In the genomic region with DNA sequence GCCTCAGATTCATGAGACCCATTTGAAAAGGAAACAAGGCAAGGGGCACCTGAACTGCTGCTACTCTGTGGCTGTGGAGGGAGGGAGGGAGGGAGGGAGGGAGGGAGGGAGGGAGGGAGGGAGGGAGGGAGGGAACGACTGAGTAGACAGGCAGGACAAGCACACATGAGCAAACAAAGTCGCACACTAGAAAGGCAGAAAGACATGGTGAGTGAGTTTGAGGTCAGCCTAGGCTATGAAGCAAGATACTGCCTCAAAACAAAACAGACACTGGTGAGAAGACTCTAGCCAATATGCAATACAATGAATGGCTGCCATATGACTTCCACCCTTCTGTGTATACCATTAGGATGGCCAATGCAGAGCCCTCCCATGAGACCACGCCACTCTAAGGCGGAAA, we compare ENCODE assay signal across 21 mouse cellular contexts. TPM values are rescaled to one million over a fixed set of nuclear protein-coding genes. Genes with fewer than 3 reads are reported as not detected.
A peak's percentile ranks its signal among the peaks of the same experiment; 100 is the strongest.
DNase-seq lines count a peak whose midpoint lies in the region; ATAC-seq and TF ChIP-seq lines count a peak whose summit lies in the region.
"Had no signal": no experiment of that assay in that cellular context is flagged by ENCODE, and none has a peak within 500 bp of the region (broad histone marks: within the 10 kb centered on the region; RNA-seq: fewer than 3 reads in every experiment).

No protein-coding gene starts in this region.

- no peaks in the 10 kb centered on the region for H3K36me3 ChIP-seq in heart, embryonic 13.5 days
- H3K36me3 ChIP-seq in kidney, postnatal 0 days (ENCODE audit: insufficient read depth, low read length): no peaks in the 10 kb centered on the region
- no peaks in the 10 kb centered on the region for H3K36me3 ChIP-seq in midbrain, embryonic 13.5 days
- H3K36me3 ChIP-seq in midbrain, postnatal 0 days (ENCODE audit: insufficient read depth, low read length): no peaks in the 10 kb centered on the region
- H3K36me3 ChIP-seq: embryonic facial prominence, embryonic 12.5 days; forebrain, embryonic 15.5 days; hindbrain, embryonic 12.5 days had no signal

- no peak overlapping the region for H3K4me3 ChIP-seq in heart, embryonic 13.5 days
- no peak overlapping the region for H3K4me3 ChIP-seq in kidney, postnatal 0 days (replicated peaks; ENCODE audit: low read depth, low read length)
- H3K4me3 ChIP-seq in midbrain, embryonic 13.5 days (replicated peaks): no peak overlapping the region
- no peak overlapping the region for H3K4me3 ChIP-seq in midbrain, postnatal 0 days (ENCODE audit: low read depth, low read length)
- H3K4me3 ChIP-seq: embryonic facial prominence, embryonic 12.5 days; forebrain, embryonic 15.5 days; hindbrain, embryonic 12.5 days had no signal

- ATAC-seq in heart, embryonic 13.5 days (ENCODE audit: extremely low read depth, insufficient number of reproducible peaks, low FRiP score, low TSS enrichment): no peak
- no peak for ATAC-seq in kidney, postnatal 0 days (replicated peaks; ENCODE audit: low FRiP score, low read depth)
- ATAC-seq in midbrain, embryonic 13.5 days: 0 out of 2 replicates have a peak, but pooled peaks have one; percentile 15
- ATAC-seq in midbrain, postnatal 0 days (ENCODE audit: low FRiP score): no peak
- ATAC-seq: activated CD4-positive, CD25-positive, alpha-beta regulatory T cell, adult 4 months; CD4-positive, CD25-positive, alpha-beta regulatory T cell, adult 4 months; forebrain, embryonic 15.5 days had no signal

- H3K9ac ChIP-seq in heart, embryonic 13.5 days: no peak overlapping the region
- H3K9ac ChIP-seq in kidney, postnatal 0 days (ENCODE audit: low read depth, low read length): no peak overlapping the region
- no peak overlapping the region for H3K9ac ChIP-seq in midbrain, embryonic 13.5 days (replicated peaks)
- no peak overlapping the region for H3K9ac ChIP-seq in midbrain, postnatal 0 days (replicated peaks; ENCODE audit: low read length, poor library complexity, severe bottlenecking)
- H3K9ac ChIP-seq: embryonic facial prominence, embryonic 12.5 days; forebrain, embryonic 15.5 days; hindbrain, embryonic 12.5 days had no signal

- 0 out of 2 replicates have a peak overlapping the region, but pooled peaks have one; percentile 8 for H3K27ac ChIP-seq in heart, embryonic 13.5 days (replicated peaks)
- no peak overlapping the region for H3K27ac ChIP-seq in kidney, postnatal 0 days
- H3K27ac ChIP-seq in midbrain, embryonic 13.5 days: peak overlapping the region; percentile 32; the same call in 1 of the 2 replicates
- H3K27ac ChIP-seq in midbrain, postnatal 0 days (ENCODE audit: low read depth, low read length): no peak overlapping the region
- H3K27ac ChIP-seq: embryonic facial prominence, embryonic 12.5 days; forebrain, embryonic 15.5 days; hindbrain, embryonic 12.5 days had no signal

- no peaks in the 10 kb centered on the region for H3K9me3 ChIP-seq in heart, embryonic 13.5 days
- H3K9me3 ChIP-seq in kidney, postnatal 0 days (replicated peaks; ENCODE audit: low read length): no peaks in the 10 kb centered on the region
- no peaks in the 10 kb centered on the region for H3K9me3 ChIP-seq in midbrain, embryonic 13.5 days
- H3K9me3 ChIP-seq in midbrain, postnatal 0 days (ENCODE audit: low read length): no peaks in the 10 kb centered on the region
- H3K9me3 ChIP-seq: embryonic facial prominence, embryonic 12.5 days; forebrain, embryonic 15.5 days; G1E; hindbrain, embryonic 12.5 days had no signal

- no peaks in the 10 kb centered on the region for H3K27me3 ChIP-seq in heart, embryonic 13.5 days (replicated peaks)
- no peaks in the 10 kb centered on the region for H3K27me3 ChIP-seq in kidney, postnatal 0 days (ENCODE audit: insufficient read depth, low read length)
- no peaks in the 10 kb centered on the region for H3K27me3 ChIP-seq in midbrain, embryonic 13.5 days
- no peaks in the 10 kb centered on the region for H3K27me3 ChIP-seq in midbrain, postnatal 0 days (ENCODE audit: insufficient read depth, low read length)
- H3K27me3 ChIP-seq: embryonic facial prominence, embryonic 12.5 days; forebrain, embryonic 15.5 days; hindbrain, embryonic 12.5 days had no signal

- WGBS in heart, embryonic 13.5 days: 75% methylated on average over 3 of the region's 4 CpGs
- WGBS in kidney, postnatal 0 days: 48% methylated on average over 4 of the region's 4 CpGs
- WGBS in midbrain, embryonic 13.5 days: 34% methylated on average over 4 of the region's 4 CpGs
- 31% methylated on average over 4 of the region's 4 CpGs for WGBS in midbrain, postnatal 0 days

- no peak for DNase-seq in heart, adult 9 months (ENCODE audit: low spot score in 2 of 2)
- peak; percentile 14 for DNase-seq in kidney, postnatal 0 days (ENCODE audit: low spot score)
- no peak for DNase-seq in kidney, postnatal 10 days
- no peak for DNase-seq in midbrain, postnatal 0 days (ENCODE audit: low spot score)
- DNase-seq in R1 (ENCODE audit: low read depth, low spot score): peak; percentile 48
- no peak for DNase-seq in right cerebral cortex, adult 18-20 months
- DNase-seq: adrenal gland, postnatal 14 days; cerebellum, adult 11-12 months; cerebellum, adult 9-10 months; cerebellum, postnatal 25 days; gastrocnemius, postnatal 10 days; heart, adult 18-20 months had no signal

- TF ChIP-seq CTCF in kidney, postnatal 0 days (IDR thresholded peaks at IDR 0.05; ENCODE audit: low read depth): no peak
- TF ChIP-seq CTCF in midbrain, postnatal 0 days (IDR thresholded peaks at IDR 0.05): no peak

- no peak overlapping the region for H3K4me2 ChIP-seq in heart, embryonic 13.5 days
- no peak overlapping the region for H3K4me2 ChIP-seq in kidney, postnatal 0 days (ENCODE audit: low read length)
- H3K4me2 ChIP-seq in midbrain, embryonic 13.5 days (replicated peaks): no peak overlapping the region
- no peak overlapping the region for H3K4me2 ChIP-seq in midbrain, postnatal 0 days (ENCODE audit: low read depth, low read length, poor library complexity, severe bottlenecking)
- H3K4me2 ChIP-seq: embryonic facial prominence, embryonic 12.5 days; forebrain, embryonic 15.5 days; heart, embryonic 11.5 days; hindbrain, embryonic 12.5 days had no signal

- peaks cover 82% of the 10 kb centered on the region for H3K4me1 ChIP-seq in heart, embryonic 13.5 days
- H3K4me1 ChIP-seq in kidney, postnatal 0 days (replicated peaks; ENCODE audit: insufficient read depth, low read length): peaks cover 13% of the 10 kb centered on the region
- H3K4me1 ChIP-seq in midbrain, embryonic 13.5 days (replicated peaks): peaks cover 51% of the 10 kb centered on the region
- H3K4me1 ChIP-seq in midbrain, postnatal 0 days (ENCODE audit: insufficient read depth, low read length): peaks cover 4% of the 10 kb centered on the region; the same call in 1 of the 2 replicates

RNA-seq across cellular contexts. Expression of gene Taf4, which starts 31.4 kb away (rescaled TPM):
- 1.7 and 1.9 TPM in 2 replicates for polyA plus RNA-seq in heart, embryonic 13.5 days (2015; fragmentation: Nextera tagmentation; extraction: Ambion mirVana)
- 3.3 and 3.5 TPM in 2 replicates for polyA plus RNA-seq in kidney, postnatal 0 days (2015; fragmentation: Nextera tagmentation; extraction: Ambion mirVana)
- 4.1 and 4.5 TPM in 2 replicates for polyA plus RNA-seq in midbrain, embryonic 13.5 days (2015; fragmentation: Nextera tagmentation; extraction: Ambion mirVana)
- total RNA-seq in midbrain, postnatal 0 days (2014; rRNA removed): 11.4 and 15.0 TPM in 2 replicates
- 2.2 and 2.9 TPM in 2 replicates for polyA plus RNA-seq in midbrain, postnatal 0 days (2015; fragmentation: Nextera tagmentation; extraction: Ambion mirVana)

Comparison
In these comparisons a context has a peak if more than half of its experiments do, and no peak if none do; other contexts are left out.
1. H3K27ac ChIP-seq: peak in heart, embryonic 13.5 days (single experiment) and midbrain, embryonic 13.5 days (single experiment); none in kidney, postnatal 0 days (single experiment) and midbrain, postnatal 0 days (single experiment).
2. DNase-seq: peak in kidney, postnatal 0 days (single experiment) and R1 (single experiment); none in heart, adult 9 months (0 of 2), kidney, postnatal 10 days (single experiment), midbrain, postnatal 0 days (single experiment) and right cerebral cortex, adult 18-20 months (single experiment).